Mouse (Mus musculus) G1E (cell line): Measurements from ENCODE around the gene Mynn.

ENCODE experiments used
- CTCF ChIP-seq: IDR thresholded peaks from 2 replicates; pipeline ENCODE4 v1.5.1; 2012; ENCODE audit warnings: low read depth, low read length, inconsistent platforms, mixed read lengths
- GATA1 ChIP-seq: IDR thresholded peaks from 2 replicates; pipeline ENCODE4 v1.6.1; 2012; ENCODE audit warnings: borderline replicate concordance, low read length, inconsistent platforms, mixed read lengths
- POLR2AphosphoS5 ChIP-seq: IDR thresholded peaks from 2 replicates; pipeline ENCODE4 v1.6.1; 2012; ENCODE audit warnings: low read depth, low read length, inconsistent platforms; ENCODE audit not compliant: insufficient replicate concordance
- TAL1 ChIP-seq: conservative IDR thresholded peaks from 2 replicates; pipeline ENCODE4 v1.6.1; 2012; ENCODE audit warnings: low read depth, low read length, inconsistent platforms, mixed read lengths

DNA sequence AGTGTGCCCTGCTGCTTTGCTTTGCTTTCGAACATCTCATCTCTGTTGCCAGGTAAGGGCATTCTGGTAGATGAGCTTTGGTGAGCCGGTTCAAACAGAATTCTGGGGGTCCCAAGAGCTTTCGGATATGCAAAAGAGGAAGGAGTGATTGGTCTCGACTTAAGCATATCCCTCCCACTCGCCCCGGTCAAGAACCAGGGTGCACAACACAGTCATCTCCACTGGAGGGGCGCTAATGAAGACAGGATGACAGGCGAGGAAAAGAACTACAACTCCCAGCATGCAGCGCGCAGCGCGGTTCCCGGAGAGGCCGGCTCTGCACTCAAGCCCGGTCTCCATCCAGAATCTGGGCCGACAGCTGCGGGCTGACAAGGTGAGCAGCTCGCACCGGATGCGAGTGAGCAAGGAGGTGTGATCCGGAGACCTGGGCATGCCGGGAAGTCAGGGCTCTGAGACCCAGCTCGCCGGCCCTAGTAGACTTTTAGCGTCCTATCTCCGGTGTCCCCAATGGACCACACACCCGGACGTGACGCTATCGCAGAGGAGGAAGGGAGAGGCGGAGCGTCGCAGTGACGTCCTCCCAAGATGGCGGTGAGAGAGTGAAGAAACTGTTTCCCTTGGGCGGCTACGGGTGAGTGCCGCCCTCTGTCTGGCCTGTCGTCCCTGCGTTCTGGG lies at the start of gene Mynn:
- TF ChIP-seq CTCF = no peak
- TF ChIP-seq POLR2AphosphoS5 = no peak
- no peak for TF ChIP-seq GATA1
- TF ChIP-seq TAL1 = no peak
